Mouse (Mus musculus) olfactory bulb, adult 2 months (tissue): ENCODE results near the gene Ak5. TPM values are rescaled to one million over a fixed set of nuclear protein-coding genes. Genes with fewer than 3 reads are reported as not detected.

Experiments
- H3K27ac ChIP-seq: fragments of 200-500 bp; 2 replicates; pipeline ENCODE4 v1.5.1; 2012; ENCODE audit warnings: low read depth, low read length; ENCODE audit not compliant: insufficient read depth
- H3K4me1 ChIP-seq: fragments of 200-500 bp; 2 replicates; pipeline ENCODE4 v1.6.1; 2012; ENCODE audit warnings: low read length; ENCODE audit not compliant: control insufficient read depth, insufficient read depth
- H3K4me3 ChIP-seq: fragments of 200-500 bp; 2 replicates; pipeline ENCODE4 v1.5.1; 2012; ENCODE audit warnings: mild to moderate bottlenecking, low read depth, low read length, moderate library complexity; ENCODE audit not compliant: insufficient read depth
- CTCF ChIP-seq: fragments of 200-500 bp; IDR thresholded peaks from 2 replicates; pipeline ENCODE4 v1.5.1; 2012; ENCODE audit warnings: low read depth, mild to moderate bottlenecking, low read length, moderate library complexity; ENCODE audit not compliant: insufficient read depth
- POLR2A ChIP-seq: fragments of 200-500 bp; IDR thresholded peaks from 2 replicates; pipeline ENCODE4 v1.6.1; 2012; ENCODE audit warnings: mild to moderate bottlenecking, low read depth, low read length, moderate library complexity; ENCODE audit not compliant: insufficient read depth
- WGBS: fragments of 180-500 bp; shearing (Covaris S2); methylation state at CpG from one replicate; pipeline ENCODE4 v1.1.7; 2018; 5-methylcytosine and 5-hydroxymethylcytosine counted together
- polyA plus RNA-seq: library from polyadenylated mRNA; stranded (reverse); fragments of >200 nt; gene quantifications from 2 replicates; pipeline ENCODE4 v1.2.4, GENCODE M21; 2012; ENCODE audit warnings: low replicate concordance; ENCODE audit not compliant: missing spikeins, insufficient read depth, insufficient read length

The Ak5 gene
- polyA plus RNA-seq, 1 experiment, result not detected

GRCm38 (mm10) chr3:152435590-152435989 lies 232.6 kb downstream of the Ak5 start:
- TF ChIP-seq POLR2A (no peak), CTCF (no peak)

DNA sequence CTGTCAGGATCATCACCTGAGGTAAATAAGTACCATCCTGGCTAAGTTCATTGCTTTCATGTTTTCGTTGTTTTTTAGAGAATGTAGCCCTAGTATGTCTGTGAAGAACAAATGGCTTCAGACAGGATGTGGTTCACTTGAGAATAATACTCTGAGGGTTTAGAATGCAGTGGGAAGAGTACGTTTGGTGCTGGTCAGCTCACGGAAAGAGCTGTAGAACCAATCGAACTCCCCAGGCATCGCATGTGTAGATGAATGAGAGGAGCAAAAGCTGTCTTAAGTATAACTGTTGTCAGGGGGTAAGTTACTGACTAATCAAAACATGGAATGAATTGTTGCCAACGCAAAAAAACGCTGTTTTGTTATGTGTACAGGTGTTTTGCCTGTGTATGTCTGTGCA lies 235.5 kb downstream of the Ak5 start:
- TF ChIP-seq POLR2A (no peak), CTCF (no peak)
- WGBS, result 96% methylated on average over 7 of the region's 7 CpGs
- H3K4me3 ChIP-seq, result no peak overlapping the region
- H3K27ac ChIP-seq, result no peak overlapping the region
- peaks cover 3% of the 10 kb centered on the region; the same call in 1 of the 2 replicates for H3K4me1 ChIP-seq

More at GRCm38 (mm10) chr3:152435590-152435989, 232.6 kb downstream of the Ak5 start:
- Histone ChIP-seq H3K27ac (no peak overlapping the region), H3K4me3 (no peak overlapping the region), H3K4me1 (peaks cover 3% of the 10 kb centered on the region; the same call in 1 of the 2 replicates)

DNA sequence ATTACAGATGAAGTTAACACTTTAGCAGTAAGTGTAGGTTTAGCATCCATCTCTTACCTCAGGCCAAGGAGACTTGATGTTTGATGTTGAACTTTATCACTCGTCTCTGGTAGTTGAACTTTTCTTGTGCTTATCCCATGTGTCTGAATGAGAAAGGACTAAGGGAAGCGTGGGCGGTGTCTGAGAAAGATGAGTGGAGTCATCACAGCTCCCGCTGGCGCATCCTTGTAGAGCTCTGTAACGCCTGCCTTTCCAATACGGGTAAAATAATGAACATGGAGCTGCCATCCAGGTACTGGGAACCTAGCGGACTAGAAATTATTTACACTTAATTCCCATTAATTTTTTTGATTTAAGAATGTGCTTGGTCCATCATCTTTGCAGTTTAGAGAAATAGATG lies 239.2 kb downstream of the Ak5 start:
- Histone ChIP-seq H3K27ac (no peak overlapping the region), H3K4me1 (peaks cover under 1% of the 10 kb centered on the region; the same call in 1 of the 2 replicates), H3K4me3 (no peak overlapping the region)
- 76% methylated on average over 8 of the region's 8 CpGs for WGBS
- TF ChIP-seq POLR2A (no peak), CTCF (no peak)

Other genes with a start within 250 kb of the Ak5 start
- not detected in 2 replicates for gene Pigk, start 45.7 kb upstream of the Ak5 start, polyA plus RNA-seq